Mouse (Mus musculus) CH12.LX (cell line): Measurements from ENCODE around the gene Psg21.

ENCODE experiments used
- CHD1 ChIP-seq: IDR thresholded peaks from 2 replicates; pipeline ENCODE4 v1.6.1; 2012; ENCODE audit warnings: low read depth, low read length, improper control_type of control experiment, inconsistent platforms
- CTCF ChIP-seq, 2 experiments: IDR thresholded peaks in 1 of 2; conservative IDR thresholded peaks in 1 of 2; 2 replicates each; pipeline ENCODE4 v1.5.1; 2011 to 2012; ENCODE audit warnings: low read depth in 2 of 2, low read length in 2 of 2, improper control_type of control experiment in 1 of 2, inconsistent platforms in 1 of 2, mild to moderate bottlenecking in 1 of 2, moderate library complexity in 1 of 2
- POLR2A ChIP-seq: IDR thresholded peaks from 2 replicates; pipeline ENCODE4 v1.6.1; 2011; ENCODE audit warnings: low read depth, mild to moderate bottlenecking, improper control_type of control experiment, low read length

DNA sequence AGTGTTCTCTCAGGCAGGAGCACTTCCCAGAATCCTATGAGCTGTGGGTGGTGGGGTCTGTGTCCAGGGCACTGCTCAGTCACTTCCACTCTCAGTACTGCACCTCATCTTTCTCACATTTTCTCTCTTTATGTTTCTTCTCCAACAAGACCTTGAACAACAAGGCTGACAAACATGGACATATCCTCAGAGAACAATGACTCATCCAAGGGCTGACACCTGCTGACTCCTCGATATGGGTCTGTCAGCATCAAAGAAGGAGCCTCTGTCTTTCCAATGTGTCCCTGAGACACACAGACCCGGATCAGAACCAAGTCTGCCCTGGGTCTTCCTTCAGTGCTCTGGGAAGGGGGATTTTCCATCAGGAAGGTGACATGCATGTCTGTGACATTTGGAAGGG lies 29.6 kb upstream of the Psg21 start, which contains the start of gene Psg20:
- no peak for TF ChIP-seq POLR2A
- no peak for TF ChIP-seq CHD1
- TF ChIP-seq CTCF (conservative IDR thresholded peaks at IDR 0.05 in 1 of 2, IDR thresholded peaks at IDR 0.05 in 1 of 2; ENCODE audit: low read depth in 2 of 2, low read length in 2 of 2), result no peak
